Mouse (Mus musculus): ENCODE measurements around the gene Clcc1. TPM values are rescaled to one million over a fixed set of nuclear protein-coding genes. Genes with fewer than 3 reads are reported as not detected.
"Not testable (repeated sequence)": the region's sequence is repeated elsewhere in the genome, so short reads cannot be mapped to it uniquely, and the experiment has no call there.

Gene Clcc1
- polyA plus RNA-seq, 1 experiment: 19.8 TPM

- Histone ChIP-seq H3K4me3 (ENCODE audit: insufficient read depth, poor library complexity, severe bottlenecking) (no peak overlapping the region), H3K79me3 (ENCODE audit: low read depth) (peaks cover 13% of the 10 kb centered on the region), H3K79me2 (ENCODE audit: control insufficient read depth, insufficient read depth) (peaks cover 44% of the 10 kb centered on the region), H3ac (ENCODE audit: control insufficient read depth, insufficient read length, low read depth) (no peak overlapping the region), H3K36me3 (ENCODE audit: control insufficient read depth, insufficient read depth) (peaks cover 24% of the 10 kb centered on the region), H3K27me3 (ENCODE audit: control insufficient read depth, insufficient read depth, insufficient read length) (no peaks in the 10 kb centered on the region)
- TF ChIP-seq CEBPB (IDR thresholded peaks at IDR 0.05; ENCODE audit: low read depth) (no peak), FOSL1 (IDR thresholded peaks at IDR 0.05; ENCODE audit: insufficient read depth, low read length, poor library complexity, severe bottlenecking) (no peak), CTCF (IDR thresholded peaks at IDR 0.05; ENCODE audit: control insufficient read depth, insufficient read depth, insufficient read length) (no peak), MAX (IDR thresholded peaks at IDR 0.05) (no peak), USF1 (IDR thresholded peaks at IDR 0.05; ENCODE audit: low read depth) (no peak), MYOD1 (IDR thresholded peaks at IDR 0.05; ENCODE audit: control insufficient read depth, insufficient read length, low read depth) (no peak), MYOG (IDR thresholded peaks at IDR 0.05; ENCODE audit: control insufficient read depth, extremely low read depth, insufficient read length) (no peak)
Observed at GRCm38 (mm10) chr3:108658612-108659011, 4.9 kb downstream of the Clcc1 start.

- Histone ChIP-seq H3K79me2 (ENCODE audit: control insufficient read depth, insufficient read depth) (peaks cover 25% of the 10 kb centered on the region), H3K27me3 (ENCODE audit: control insufficient read depth, insufficient read depth, insufficient read length) (no peaks in the 10 kb centered on the region), H3K4me3 (ENCODE audit: insufficient read depth, poor library complexity, severe bottlenecking) (no peak overlapping the region), H3K79me3 (ENCODE audit: low read depth) (peaks cover 1% of the 10 kb centered on the region), H3K36me3 (ENCODE audit: control insufficient read depth, insufficient read depth) (peaks cover 37% of the 10 kb centered on the region), H3ac (ENCODE audit: control insufficient read depth, insufficient read length, low read depth) (no peak overlapping the region)
- TF ChIP-seq MAX (IDR thresholded peaks at IDR 0.05) (no peak), CEBPB (IDR thresholded peaks at IDR 0.05; ENCODE audit: low read depth) (no peak), MYOG (IDR thresholded peaks at IDR 0.05; ENCODE audit: control insufficient read depth, extremely low read depth, insufficient read length) (no peak), CTCF (IDR thresholded peaks at IDR 0.05; ENCODE audit: control insufficient read depth, insufficient read depth, insufficient read length) (no peak), USF1 (IDR thresholded peaks at IDR 0.05; ENCODE audit: low read depth) (no peak), FOSL1 (IDR thresholded peaks at IDR 0.05; ENCODE audit: insufficient read depth, low read length, poor library complexity, severe bottlenecking) (no peak), MYOD1 (IDR thresholded peaks at IDR 0.05; ENCODE audit: control insufficient read depth, insufficient read length, low read depth) (no peak)
Observed at GRCm38 (mm10) chr3:108660941-108661340, 7.2 kb downstream of the Clcc1 start.

GRCm38 (mm10) chr3:108676616-108677015, 22.9 kb downstream of the Clcc1 start:
- no peak for TF ChIP-seq MYOG (IDR thresholded peaks at IDR 0.05; ENCODE audit: control insufficient read depth, extremely low read depth, insufficient read length)
- no peak for TF ChIP-seq CTCF (IDR thresholded peaks at IDR 0.05; ENCODE audit: control insufficient read depth, insufficient read depth, insufficient read length)
- no peak for TF ChIP-seq FOSL1 (IDR thresholded peaks at IDR 0.05; ENCODE audit: insufficient read depth, low read length, poor library complexity, severe bottlenecking)
- TF ChIP-seq USF1 (IDR thresholded peaks at IDR 0.05; ENCODE audit: low read depth): no peak
- no peak for TF ChIP-seq CEBPB (IDR thresholded peaks at IDR 0.05; ENCODE audit: low read depth)
- TF ChIP-seq MAX (IDR thresholded peaks at IDR 0.05): no peak
- no peak for TF ChIP-seq MYOD1 (IDR thresholded peaks at IDR 0.05; ENCODE audit: control insufficient read depth, insufficient read length, low read depth)
- H3K36me3 ChIP-seq (ENCODE audit: control insufficient read depth, insufficient read depth): peaks cover 80% of the 10 kb centered on the region
- no peak overlapping the region for H3K4me3 ChIP-seq (ENCODE audit: insufficient read depth, poor library complexity, severe bottlenecking)
- no peak overlapping the region for H3ac ChIP-seq (ENCODE audit: control insufficient read depth, insufficient read length, low read depth)
- H3K27me3 ChIP-seq (ENCODE audit: control insufficient read depth, insufficient read depth, insufficient read length): no peaks in the 10 kb centered on the region
- no peaks in the 10 kb centered on the region for H3K79me3 ChIP-seq (ENCODE audit: low read depth)
- no peaks in the 10 kb centered on the region for H3K79me2 ChIP-seq (ENCODE audit: control insufficient read depth, insufficient read depth)

DNA sequence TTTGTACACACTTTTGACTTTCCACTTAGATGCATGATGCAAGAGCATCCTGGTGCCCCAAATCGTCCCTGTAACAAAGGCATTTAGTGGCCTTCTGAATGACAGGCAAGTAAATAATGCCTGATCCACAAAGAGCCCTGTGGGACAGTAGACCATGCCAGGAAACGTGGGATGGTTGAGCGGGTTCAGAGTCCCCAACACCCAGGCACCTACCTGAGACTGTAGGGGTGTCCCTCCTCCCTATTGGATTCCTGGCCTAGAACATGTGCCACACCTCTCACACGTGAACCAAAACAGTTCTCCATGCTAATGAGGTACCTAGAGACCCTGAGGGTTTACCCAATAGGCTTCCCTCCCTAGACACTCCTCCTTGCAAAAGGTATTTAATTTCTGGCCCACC, 27.3 kb downstream of the Clcc1 start:
- Histone ChIP-seq H3K36me3 (ENCODE audit: control insufficient read depth, insufficient read depth) (peaks cover 79% of the 10 kb centered on the region), H3K27me3 (ENCODE audit: control insufficient read depth, insufficient read depth, insufficient read length) (no peaks in the 10 kb centered on the region)

GRCm38 (mm10) chr3:108683597-108683996, 29.9 kb downstream of the Clcc1 start:
- not testable (repeated sequence) for H3K79me2 ChIP-seq (ENCODE audit: control insufficient read depth, insufficient read depth); H3K79me3 ChIP-seq (ENCODE audit: low read depth); H3ac ChIP-seq (ENCODE audit: control insufficient read depth, insufficient read length, low read depth); H3K27me3 ChIP-seq (ENCODE audit: control insufficient read depth, insufficient read depth, insufficient read length); H3K4me3 ChIP-seq (ENCODE audit: insufficient read depth, poor library complexity, severe bottlenecking)
- H3K36me3 ChIP-seq (ENCODE audit: control insufficient read depth, insufficient read depth): peaks cover 72% of the 10 kb centered on the region

More for the DNA sequence above, 27.3 kb downstream of the Clcc1 start:
- Histone ChIP-seq H3K4me3 (ENCODE audit: insufficient read depth, poor library complexity, severe bottlenecking) (no peak overlapping the region), H3ac (ENCODE audit: control insufficient read depth, insufficient read length, low read depth) (no peak overlapping the region), H3K79me3 (ENCODE audit: low read depth) (no peaks in the 10 kb centered on the region), H3K79me2 (ENCODE audit: control insufficient read depth, insufficient read depth) (no peaks in the 10 kb centered on the region)
- TF ChIP-seq CEBPB (IDR thresholded peaks at IDR 0.05; ENCODE audit: low read depth): no peak
- no peak for TF ChIP-seq FOSL1 (IDR thresholded peaks at IDR 0.05; ENCODE audit: insufficient read depth, low read length, poor library complexity, severe bottlenecking)
- TF ChIP-seq MAX (IDR thresholded peaks at IDR 0.05): no peak
- no peak for TF ChIP-seq MYOD1 (IDR thresholded peaks at IDR 0.05; ENCODE audit: control insufficient read depth, insufficient read length, low read depth)
- no peak for TF ChIP-seq MYOG (IDR thresholded peaks at IDR 0.05; ENCODE audit: control insufficient read depth, extremely low read depth, insufficient read length)
- TF ChIP-seq USF1 (IDR thresholded peaks at IDR 0.05; ENCODE audit: low read depth): no peak
- TF ChIP-seq CTCF (IDR thresholded peaks at IDR 0.05; ENCODE audit: control insufficient read depth, insufficient read depth, insufficient read length): no peak

DNA sequence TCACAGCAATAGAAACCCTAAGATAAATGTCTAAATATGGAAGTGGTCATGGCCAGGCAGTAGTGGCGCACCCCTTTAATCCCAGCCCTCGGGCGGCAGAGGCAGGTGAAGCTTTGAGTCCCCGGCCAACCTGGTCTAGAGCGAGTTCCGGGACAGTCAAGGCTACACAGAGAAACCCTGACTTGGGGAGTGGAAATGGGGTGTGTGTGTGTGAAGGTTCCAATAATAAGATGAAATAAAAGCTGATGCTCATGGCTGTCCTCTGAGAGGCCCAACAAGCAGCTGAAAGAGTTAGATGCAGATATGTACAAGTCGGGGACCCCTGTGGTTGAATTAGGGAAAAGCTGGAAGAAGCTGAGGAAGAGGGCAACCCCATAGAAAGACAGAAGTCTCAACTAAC, 32.0 kb downstream of the Clcc1 start:
- no peak overlapping the region for H3K4me3 ChIP-seq (ENCODE audit: insufficient read depth, poor library complexity, severe bottlenecking)
- H3ac ChIP-seq (ENCODE audit: control insufficient read depth, insufficient read length, low read depth): no peak overlapping the region
- no peaks in the 10 kb centered on the region for H3K27me3 ChIP-seq (ENCODE audit: control insufficient read depth, insufficient read depth, insufficient read length)
- peaks cover 72% of the 10 kb centered on the region for H3K36me3 ChIP-seq (ENCODE audit: control insufficient read depth, insufficient read depth)
- TF ChIP-seq CEBPB (IDR thresholded peaks at IDR 0.05; ENCODE audit: low read depth) (no peak), FOSL1 (IDR thresholded peaks at IDR 0.05; ENCODE audit: insufficient read depth, low read length, poor library complexity, severe bottlenecking) (no peak)
- no peaks in the 10 kb centered on the region for H3K79me2 ChIP-seq (ENCODE audit: control insufficient read depth, insufficient read depth)
- no peaks in the 10 kb centered on the region for H3K79me3 ChIP-seq (ENCODE audit: low read depth)
